Mouse (Mus musculus) kidney, adult 2 months (tissue): ENCODE results near the gene Hist2h4.

Source experiments
- CTCF ChIP-seq: fragments of 200-500 bp; conservative IDR thresholded peaks from 2 replicates; pipeline ENCODE4 v1.5.1; 2011; ENCODE audit warnings: low read depth, mild to moderate bottlenecking, control low read depth, low read length, moderate library complexity, mixed read lengths; ENCODE audit not compliant: insufficient read depth, insufficient read length
- POLR2A ChIP-seq: fragments of 200-500 bp; IDR thresholded peaks from one replicate; pipeline ENCODE4 v1.6.1; 2011; ENCODE audit warnings: low read depth, low read length, control low read depth

DNA sequence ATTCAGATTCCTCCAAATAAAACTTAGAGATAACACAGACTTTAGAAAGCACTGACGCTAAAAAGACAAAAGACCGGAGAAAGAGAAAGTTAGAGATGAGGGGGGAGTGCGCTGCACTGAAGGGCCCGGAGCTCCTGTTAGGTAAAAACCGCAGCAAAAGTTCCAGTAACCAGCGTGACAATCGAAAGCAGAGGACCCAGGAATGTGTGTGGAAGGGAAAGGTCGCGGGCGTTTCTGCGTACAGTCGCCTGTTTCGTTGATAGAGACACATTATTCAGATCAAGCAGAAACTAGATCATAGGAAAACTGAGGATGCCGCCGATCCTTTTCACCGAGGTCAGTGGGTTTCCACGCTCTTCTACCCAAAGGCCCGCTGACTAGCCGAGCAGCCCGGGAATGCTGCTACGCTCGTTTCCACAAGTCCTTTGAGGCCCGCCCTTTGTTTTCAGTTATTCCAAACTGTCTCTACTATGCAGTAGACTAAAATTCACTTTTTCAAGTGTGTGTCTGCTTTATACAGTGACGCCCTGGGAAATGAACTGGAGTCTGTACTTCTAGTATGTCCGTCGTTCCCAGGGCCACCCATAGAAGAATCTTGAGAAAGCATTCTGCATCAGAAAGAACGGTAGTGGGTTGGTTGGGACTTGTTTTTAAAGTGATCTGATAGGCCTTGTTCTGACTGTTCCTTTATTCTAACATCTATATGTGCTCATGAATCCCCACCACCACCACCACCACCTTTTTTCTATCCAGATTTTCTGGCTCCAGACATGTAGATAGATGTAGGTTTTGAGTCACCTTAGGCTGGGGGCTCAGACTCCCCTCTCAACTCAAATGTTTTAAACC lies 670 bp upstream of the Hist2h4 start:
- TF ChIP-seq CTCF (no peak), POLR2A (no peak)
